Mouse (Mus musculus): ENCODE results near the gene Asb12.

- TF ChIP-seq CTCF (IDR thresholded peaks at IDR 0.05; ENCODE audit: borderline replicate concordance, extremely low read depth, insufficient read depth, insufficient read length) (no peak), POLR2A (IDR thresholded peaks at IDR 0.05; ENCODE audit: borderline replicate concordance, extremely low read depth, insufficient read depth, insufficient read length, poor library complexity, severe bottlenecking) (no peak)
These were observed 116.5 kb downstream of the Asb12 start for GRCm38 (mm10) chrX:95441290-95441689.

Measured in brain, embryonic 14.5 days (tissue).